ENCODE assay signal across 18 mouse cellular contexts in genomic region chr13:92674676-92675075, GRCm38 (mm10).
DNase-seq lines count a peak whose midpoint lies in the region; ATAC-seq and TF ChIP-seq lines count a peak whose summit lies in the region.
"Had no signal": no experiment of that assay in that cellular context is flagged by ENCODE, and none has a peak within 500 bp of the region (broad histone marks: within the 10 kb centered on the region; RNA-seq: fewer than 3 reads in every experiment).

No protein-coding gene starts in this region.

- H3K36me3 ChIP-seq in heart, postnatal 0 days (replicated peaks; ENCODE audit: control insufficient read depth, insufficient read depth, low read length) = no peaks in the 10 kb centered on the region
- no peaks in the 10 kb centered on the region for H3K36me3 ChIP-seq in midbrain, postnatal 0 days (ENCODE audit: insufficient read depth, low read length)
- no peaks in the 10 kb centered on the region for H3K36me3 ChIP-seq in midbrain, embryonic 15.5 days (replicated peaks)
- H3K36me3 ChIP-seq: hindbrain, embryonic 10.5 days had no signal

- peak overlapping the region; percentile 38; the same call in 1 of the 2 replicates for H3K27ac ChIP-seq in heart, postnatal 0 days (ENCODE audit: low read depth)
- H3K27ac ChIP-seq in midbrain, postnatal 0 days (ENCODE audit: low read depth, low read length) = no peak overlapping the region
- no peak overlapping the region for H3K27ac ChIP-seq in midbrain, embryonic 15.5 days
- H3K27ac ChIP-seq: heart, adult 2 months; hindbrain, embryonic 10.5 days; kidney, postnatal 0 days had no signal

- DNase-seq in heart, postnatal 0 days (ENCODE audit: low spot score) = no peak
- no peak for DNase-seq in heart, adult 18-20 months
- peak; percentile 13 for DNase-seq in retina, adult 2 months (ENCODE audit: low read depth, low spot score)
- DNase-seq in retina, postnatal 1 day = no peak
- peak; percentile 33 for DNase-seq in naive thymus-derived CD4-positive, alpha-beta T cell, adult 2 months (ENCODE audit: low read depth)
- DNase-seq in thymus, postnatal 36 days = peak; percentile 44 to 74
- no peak for DNase-seq in midbrain, postnatal 0 days (ENCODE audit: low spot score)
- DNase-seq: cerebellum, adult 2 months; embryo, embryonic 11 days; forebrain, postnatal 0 days; heart, adult 2 months; left cerebral cortex, postnatal 4 days; lung, adult 18-20 months had no signal

- no peaks in the 10 kb centered on the region for H3K27me3 ChIP-seq in heart, postnatal 0 days (ENCODE audit: control insufficient read depth, insufficient read depth, low read length)
- H3K27me3 ChIP-seq in midbrain, postnatal 0 days (ENCODE audit: insufficient read depth, low read length) = no peaks in the 10 kb centered on the region
- H3K27me3 ChIP-seq in midbrain, embryonic 15.5 days (replicated peaks) = no peaks in the 10 kb centered on the region
- H3K27me3 ChIP-seq: megakaryocyte, embryonic 14.5 days had no signal

- no peak for TF ChIP-seq EP300 in heart, postnatal 0 days (IDR thresholded peaks at IDR 0.05; ENCODE audit: low read depth)

- H3K4me1 ChIP-seq in heart, postnatal 0 days (ENCODE audit: control insufficient read depth, insufficient read depth) = peaks cover 29% of the 10 kb centered on the region
- H3K4me1 ChIP-seq in midbrain, postnatal 0 days (ENCODE audit: insufficient read depth, low read length) = no peaks in the 10 kb centered on the region
- no peaks in the 10 kb centered on the region for H3K4me1 ChIP-seq in midbrain, embryonic 15.5 days

- no peak overlapping the region for H3K4me3 ChIP-seq in heart, postnatal 0 days (ENCODE audit: low read depth, low read length)
- no peak overlapping the region for H3K4me3 ChIP-seq in midbrain, postnatal 0 days (ENCODE audit: low read depth, low read length)
- H3K4me3 ChIP-seq in midbrain, embryonic 15.5 days = no peak overlapping the region
- H3K4me3 ChIP-seq: heart, adult 2 months; hindbrain, embryonic 10.5 days; megakaryocyte, embryonic 14.5 days; myocyte had no signal

- no peaks in the 10 kb centered on the region for H3K9me3 ChIP-seq in heart, postnatal 0 days (replicated peaks; ENCODE audit: control insufficient read depth, low read length)
- no peaks in the 10 kb centered on the region for H3K9me3 ChIP-seq in midbrain, postnatal 0 days (ENCODE audit: low read length)
- H3K9me3 ChIP-seq in midbrain, embryonic 15.5 days = no peaks in the 10 kb centered on the region
- H3K9me3 ChIP-seq: hindbrain, embryonic 10.5 days; megakaryocyte, embryonic 14.5 days had no signal

- 51% methylated on average over 2 of the region's 2 CpGs for WGBS in heart, postnatal 0 days
- 69% methylated on average over 2 of the region's 2 CpGs for WGBS in midbrain, postnatal 0 days
- 78% methylated on average over 2 of the region's 2 CpGs for WGBS in midbrain, embryonic 15.5 days

- no peak overlapping the region for H3K9ac ChIP-seq in heart, postnatal 0 days (replicated peaks; ENCODE audit: low read depth, low read length)
- no peak overlapping the region for H3K9ac ChIP-seq in midbrain, postnatal 0 days (replicated peaks; ENCODE audit: low read length, poor library complexity, severe bottlenecking)
- no peak overlapping the region for H3K9ac ChIP-seq in midbrain, embryonic 15.5 days
- H3K9ac ChIP-seq: forebrain, postnatal 0 days had no signal

- no peak overlapping the region for H3K4me2 ChIP-seq in heart, postnatal 0 days (ENCODE audit: low read depth, low read length)
- no peak overlapping the region for H3K4me2 ChIP-seq in midbrain, postnatal 0 days (ENCODE audit: low read depth, low read length, poor library complexity, severe bottlenecking)
- H3K4me2 ChIP-seq in midbrain, embryonic 15.5 days = no peak overlapping the region

- TF ChIP-seq CTCF in heart, postnatal 0 days (IDR thresholded peaks at IDR 0.05; ENCODE audit: low read depth) = no peak
- TF ChIP-seq CTCF in midbrain, postnatal 0 days (IDR thresholded peaks at IDR 0.05) = no peak

- ATAC-seq in heart, postnatal 0 days (ENCODE audit: insufficient read depth, low read depth) = no peak
- ATAC-seq in midbrain, postnatal 0 days (ENCODE audit: low FRiP score) = no peak
- ATAC-seq in midbrain, embryonic 15.5 days (replicated peaks) = no peak
- ATAC-seq: forebrain, postnatal 0 days had no signal

Comparison
In these comparisons a context has a peak if more than half of its experiments do, and no peak if none do; other contexts are left out.
1. DNase-seq: peak in retina, adult 2 months (single experiment), naive thymus-derived CD4-positive, alpha-beta T cell, adult 2 months (single experiment) and thymus, postnatal 36 days (2 of 2); none in heart, postnatal 0 days (single experiment), heart, adult 18-20 months (0 of 2), retina, postnatal 1 day (single experiment) and midbrain, postnatal 0 days (single experiment).